Mouse (Mus musculus): Measurements from ENCODE around the gene Angptl4.

- TF ChIP-seq CTCF (conservative IDR thresholded peaks at IDR 0.05 in 1 of 2, IDR thresholded peaks at IDR 0.05 in 1 of 2; ENCODE audit: low read depth in 2 of 2, low read length in 2 of 2) (no peak), EP300 (IDR thresholded peaks at IDR 0.05; ENCODE audit: low read length) (no peak), ETS1 (conservative IDR thresholded peaks at IDR 0.05; ENCODE audit: low read depth, low read length) (no peak), RCOR1 (conservative IDR thresholded peaks at IDR 0.05; ENCODE audit: low read depth, low read length) (no peak), TCF12 (IDR thresholded peaks at IDR 0.05; ENCODE audit: low read depth, low read length) (no peak), NRF1 (IDR thresholded peaks at IDR 0.05; ENCODE audit: low read depth, low read length) (no peak), NELFE (IDR thresholded peaks at IDR 0.05; ENCODE audit: low read depth, low read length) (no peak), CHD2 (IDR thresholded peaks at IDR 0.05; ENCODE audit: low read length) (no peak), POLR2A (IDR thresholded peaks at IDR 0.05; ENCODE audit: low read depth, low read length) (no peak), E2F4 (IDR thresholded peaks at IDR 0.05; ENCODE audit: insufficient replicate concordance, low read depth, low read length) (no peak), USF1 (IDR thresholded peaks at IDR 0.05; ENCODE audit: low read depth, low read length) (no peak), MAFK (IDR thresholded peaks at IDR 0.05; ENCODE audit: insufficient replicate concordance, low read length) (no peak), USF2 (conservative IDR thresholded peaks at IDR 0.05; ENCODE audit: low read depth, low read length) (no peak)
Measured at GRCm38 (mm10) chr17:33744686-33745384, 36.8 kb downstream of the Angptl4 start.
